Mouse (Mus musculus) embryonic facial prominence, embryonic 13.5 days (tissue): ENCODE data around the gene Ntrk1. TPM values are rescaled to one million over a fixed set of nuclear protein-coding genes. Genes with fewer than 3 reads are reported as not detected.

Source experiments
- ATAC-seq: fragments of 200-750 bp; cut with Nextera tagmentation; 2 replicates; pipeline ENCODE4 v1.8.0; 2017; ENCODE audit warnings: low read depth; ENCODE audit not compliant: insufficient number of reproducible peaks, insufficient read depth, low FRiP score, low TSS enrichment
- H3K27ac ChIP-seq: fragments of 300-500 bp; sonication (generic); 2 replicates; pipeline ENCODE4 v1.5.1; 2015; ENCODE audit warnings: moderate library complexity, mild to moderate bottlenecking, inconsistent platforms
- H3K27me3 ChIP-seq: fragments of 300-500 bp; sonication (generic); 2 replicates; pipeline ENCODE4 v1.6.1; 2015; ENCODE audit warnings: mild to moderate bottlenecking, inconsistent platforms
- H3K36me3 ChIP-seq: fragments of 300-500 bp; sonication (generic); 2 replicates; pipeline ENCODE4 v1.6.1; 2015; ENCODE audit warnings: mild to moderate bottlenecking, inconsistent platforms
- H3K4me1 ChIP-seq: fragments of 300-500 bp; sonication (generic); 2 replicates; pipeline ENCODE4 v1.6.1; 2015; ENCODE audit warnings: inconsistent platforms
- H3K4me2 ChIP-seq: fragments of 300-500 bp; sonication (generic); 2 replicates; pipeline ENCODE4 v1.6.1; 2015; ENCODE audit warnings: moderate library complexity, mild to moderate bottlenecking, inconsistent platforms
- H3K4me3 ChIP-seq: fragments of 300-500 bp; sonication (generic); 2 replicates; pipeline ENCODE4 v1.5.1; 2015; ENCODE audit warnings: mild to moderate bottlenecking, inconsistent platforms
- H3K9ac ChIP-seq: fragments of 300-500 bp; sonication (generic); 2 replicates; pipeline ENCODE4 v1.6.1; 2015; ENCODE audit warnings: mild to moderate bottlenecking, inconsistent platforms
- H3K9me3 ChIP-seq: fragments of 300-500 bp; sonication (generic); 2 replicates; pipeline ENCODE4 v1.6.1; 2016; ENCODE audit warnings: inconsistent platforms
- WGBS: fragments of 180-500 bp; shearing (Covaris S2); methylation state at CpG from one replicate; pipeline ENCODE4 v1.1.7; 2015; ENCODE audit warnings: mixed read lengths; 5-methylcytosine and 5-hydroxymethylcytosine counted together
- polyA plus RNA-seq: library from polyadenylated mRNA; unstranded; fragments of >200 nt; fragmentation: Nextera tagmentation; extraction: Ambion mirVana; gene quantifications from 2 replicates; pipeline ENCODE4 v1.2.1, GENCODE M21; 2015

Ntrk1 gene
- polyA plus RNA-seq, 1 experiment from 2014 or later = 1.8 TPM

DNA sequence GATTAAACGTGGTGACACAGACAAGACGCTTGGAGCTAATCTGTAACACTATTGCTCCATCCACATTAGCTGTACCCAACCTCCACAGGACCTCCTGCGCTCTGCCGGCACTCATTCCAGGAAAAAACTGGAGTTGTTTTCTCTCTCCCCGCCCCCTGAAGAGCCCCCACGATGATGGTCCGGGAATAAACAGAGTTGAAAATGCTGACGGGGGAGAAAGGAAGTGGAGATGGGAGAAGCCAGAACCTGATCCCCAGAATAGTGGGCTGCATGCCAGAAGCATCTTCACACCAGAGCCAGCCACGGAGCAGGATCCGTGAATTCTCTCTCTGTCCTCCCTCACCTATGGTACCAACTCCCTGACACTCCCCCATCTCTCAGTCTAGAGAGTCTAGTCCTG lies 30.5 kb downstream of the Ntrk1 start:
- peaks cover 56% of the 10 kb centered on the region for H3K4me1 ChIP-seq
- H3K27me3 ChIP-seq = peaks cover 15% of the 10 kb centered on the region
- no peak for ATAC-seq
- H3K27ac ChIP-seq = peak overlapping the region; percentile 91
- peak overlapping the region; percentile 28 for H3K4me3 ChIP-seq
- H3K4me2 ChIP-seq = peak overlapping the region; percentile 54
- peak overlapping the region; percentile 12; the same call in 1 of the 2 replicates for H3K9ac ChIP-seq
- no peaks in the 10 kb centered on the region for H3K9me3 ChIP-seq
- 16% methylated on average over 10 of the region's 10 CpGs for WGBS
- no peaks in the 10 kb centered on the region for H3K36me3 ChIP-seq

DNA sequence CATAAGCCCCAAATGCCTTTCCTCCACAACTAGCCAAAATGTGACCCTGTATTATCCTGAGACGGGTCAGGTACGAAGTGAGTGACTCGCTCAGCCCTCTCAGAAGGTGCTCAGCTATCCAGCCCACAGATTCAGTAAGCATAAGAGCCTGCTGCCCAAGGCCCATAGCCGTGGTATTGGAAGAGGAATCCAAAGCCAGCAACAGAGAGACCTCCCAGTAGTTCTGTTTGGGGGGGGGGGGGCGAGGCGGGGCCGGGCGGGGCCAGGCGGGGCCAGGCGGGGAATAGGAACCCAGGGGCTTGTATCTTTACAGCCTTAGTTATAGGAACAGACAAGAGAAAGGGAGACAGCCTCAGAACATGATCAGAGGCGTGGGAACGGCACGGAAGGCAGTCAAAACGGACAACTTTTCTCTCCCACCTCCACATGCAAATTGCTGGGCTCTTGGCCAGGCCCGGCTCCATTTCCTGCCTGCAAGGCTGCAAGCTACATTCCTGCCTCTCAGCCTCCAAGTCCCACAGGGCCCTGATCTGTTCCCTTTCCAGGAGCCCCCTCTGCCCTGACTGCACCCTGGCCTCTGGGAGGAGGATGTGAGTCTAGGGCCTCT lies 31.2 kb downstream of the Ntrk1 start:
- 7% methylated on average over 15 of the region's 15 CpGs for WGBS
- Histone ChIP-seq H3K9me3 (no peaks in the 10 kb centered on the region), H3K36me3 (no peaks in the 10 kb centered on the region), H3K27me3 (peaks cover 12% of the 10 kb centered on the region), H3K4me2 (peak overlapping the region; percentile 54), H3K27ac (peak overlapping the region; percentile 91), H3K9ac (peak overlapping the region; percentile 46; the same call in 1 of the 2 replicates), H3K4me1 (peaks cover 60% of the 10 kb centered on the region), H3K4me3 (peak overlapping the region; percentile 28)
- peak; percentile 79 for ATAC-seq

DNA sequence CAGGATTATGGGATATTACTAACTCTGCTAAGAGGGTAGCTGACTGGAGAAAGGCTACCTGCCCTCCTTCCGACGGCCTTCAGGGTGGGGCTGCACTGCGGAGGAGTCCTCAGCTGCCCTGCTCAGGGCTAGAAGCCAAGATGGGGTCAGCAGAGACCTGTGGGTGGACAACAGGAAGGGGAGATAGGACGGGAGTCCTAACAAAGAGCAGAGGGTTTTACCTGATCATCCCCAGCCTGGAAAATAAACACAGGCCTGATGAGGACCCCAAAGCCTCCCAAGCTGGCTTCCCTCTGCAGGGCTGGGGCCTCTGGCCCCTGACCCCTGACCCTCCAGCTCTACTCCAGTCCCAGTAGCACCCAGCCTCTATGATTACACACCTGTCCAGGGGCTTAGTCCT lies 31.8 kb downstream of the Ntrk1 start:
- peaks cover 59% of the 10 kb centered on the region for H3K4me1 ChIP-seq
- ATAC-seq = no peak
- peak overlapping the region; percentile 91 for H3K27ac ChIP-seq
- H3K4me3 ChIP-seq = no peak overlapping the region
- H3K27me3 ChIP-seq = peaks cover 9% of the 10 kb centered on the region; the same call in 1 of the 2 replicates
- no peaks in the 10 kb centered on the region for H3K9me3 ChIP-seq
- no peaks in the 10 kb centered on the region for H3K36me3 ChIP-seq
- peak overlapping the region; percentile 54 for H3K4me2 ChIP-seq
- 0 out of 2 replicates have a peak overlapping the region, but pooled peaks have one; percentile 46 for H3K9ac ChIP-seq
- WGBS = 60% methylated on average over 4 of the region's 4 CpGs

DNA sequence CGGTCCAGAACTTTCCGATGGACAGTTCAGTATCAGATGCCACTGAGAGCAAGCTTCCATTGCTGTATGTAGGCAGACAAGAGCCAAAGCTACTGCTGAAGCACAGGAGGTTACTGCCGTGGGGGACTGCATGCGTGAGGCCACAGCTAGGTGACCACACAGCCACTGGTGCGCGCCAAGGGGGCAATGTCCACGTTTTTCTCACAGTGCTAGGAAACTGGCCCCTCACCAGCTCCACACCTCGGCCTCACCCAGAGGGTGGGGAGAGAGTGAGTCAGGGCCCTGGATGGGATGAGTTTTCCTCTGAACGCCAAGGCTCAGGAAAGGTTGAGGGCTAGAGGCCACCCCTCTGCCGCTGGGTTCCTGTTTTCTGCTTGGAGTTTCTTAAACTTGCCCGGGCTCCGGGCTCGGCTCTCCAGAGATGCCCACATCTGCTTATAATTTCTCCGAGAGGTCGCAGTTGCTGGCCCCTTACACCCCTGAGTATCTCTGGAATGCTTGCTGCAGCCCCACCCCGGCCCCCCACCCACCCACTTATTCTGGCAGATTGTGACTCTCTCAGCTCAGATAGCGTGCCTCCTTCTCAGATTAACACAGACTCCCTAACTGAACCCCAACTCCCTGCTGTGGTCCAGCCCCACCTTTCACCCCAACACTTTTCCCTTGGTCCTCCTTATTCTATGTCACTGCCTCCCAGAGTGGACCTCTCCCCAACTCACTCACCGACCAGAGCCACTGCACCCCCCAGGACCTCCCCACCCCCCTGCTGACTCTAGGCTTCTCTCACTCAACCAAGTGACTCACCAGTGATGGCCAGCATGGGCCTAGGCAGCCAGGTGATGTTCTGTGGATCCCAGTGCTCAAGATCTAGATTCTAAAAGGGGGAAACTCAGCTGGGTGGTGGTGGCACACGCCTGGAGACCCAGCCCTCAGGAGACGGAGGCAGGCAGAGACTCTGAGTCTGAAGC lies 33.3 kb downstream of the Ntrk1 start:
- Histone ChIP-seq H3K9me3 (no peaks in the 10 kb centered on the region), H3K27me3 (peaks cover 14% of the 10 kb centered on the region), H3K9ac (0 out of 2 replicates have a peak overlapping the region, but pooled peaks have one; percentile 51), H3K4me1 (peaks cover 51% of the 10 kb centered on the region), H3K27ac (peak overlapping the region; percentile 84), H3K36me3 (no peaks in the 10 kb centered on the region), H3K4me3 (no peak overlapping the region), H3K4me2 (peak overlapping the region; percentile 20)
- ATAC-seq = no peak
- WGBS = 42% methylated on average over 20 of the region's 20 CpGs

DNA sequence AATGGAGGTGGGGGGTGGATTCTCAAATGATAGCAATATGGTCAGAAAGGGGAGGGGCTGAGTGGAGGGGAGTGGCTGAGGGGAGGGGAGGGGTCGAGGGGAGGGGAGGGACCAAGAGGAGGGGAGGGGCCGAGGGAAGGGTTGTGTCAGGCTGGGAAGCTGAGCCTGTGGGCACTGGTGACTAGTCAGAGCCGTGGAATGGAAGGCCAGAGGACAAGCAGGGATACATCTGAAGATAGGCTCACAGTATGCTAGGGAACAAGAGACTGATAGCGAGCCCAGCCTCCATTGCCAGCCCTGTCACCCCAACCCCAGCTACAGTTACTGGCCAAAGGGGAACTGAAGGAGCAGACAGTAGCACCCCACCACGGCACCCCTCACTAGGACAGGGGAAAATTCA lies 36.3 kb downstream of the Ntrk1 start:
- no peak overlapping the region for H3K9ac ChIP-seq
- peaks cover 6% of the 10 kb centered on the region; the same call in 1 of the 2 replicates for H3K36me3 ChIP-seq
- no peaks in the 10 kb centered on the region for H3K9me3 ChIP-seq
- H3K4me1 ChIP-seq = peaks cover 40% of the 10 kb centered on the region
- no peak overlapping the region for H3K27ac ChIP-seq
- H3K27me3 ChIP-seq = peaks cover 32% of the 10 kb centered on the region
- 30% methylated on average over 4 of the region's 5 CpGs for WGBS
- no peak overlapping the region for H3K4me3 ChIP-seq
- ATAC-seq = no peak
- no peak overlapping the region for H3K4me2 ChIP-seq

DNA sequence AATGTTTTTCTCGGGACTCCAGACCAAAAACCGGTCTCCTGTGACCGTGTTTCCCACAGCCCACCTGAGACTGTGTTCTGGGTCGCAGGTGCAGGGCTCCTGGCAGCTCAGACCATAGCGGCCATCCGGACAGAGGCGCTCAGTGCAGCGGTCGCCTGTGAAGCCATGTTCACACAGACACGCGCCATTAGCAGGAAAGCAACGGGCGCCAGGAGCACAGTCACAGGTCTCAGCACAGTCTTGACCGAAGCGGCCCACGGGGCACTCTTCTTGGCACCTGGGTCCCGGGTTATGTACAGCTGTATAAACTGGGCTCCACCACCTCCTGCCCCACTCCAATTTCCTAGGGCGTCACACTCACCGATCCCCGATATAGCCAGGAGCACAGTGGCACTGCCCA lies 38.5 kb downstream of the Ntrk1 start:
- H3K27ac ChIP-seq = no peak overlapping the region
- H3K4me2 ChIP-seq = peak overlapping the region; percentile 59
- no peaks in the 10 kb centered on the region for H3K9me3 ChIP-seq
- H3K4me3 ChIP-seq = peak overlapping the region; percentile 32; the same call in 1 of the 2 replicates
- peak overlapping the region; percentile 55; the same call in 1 of the 2 replicates for H3K9ac ChIP-seq
- peaks cover 12% of the 10 kb centered on the region; the same call in 1 of the 2 replicates for H3K36me3 ChIP-seq
- H3K4me1 ChIP-seq = peaks cover 19% of the 10 kb centered on the region
- 50% methylated on average over 20 of the region's 20 CpGs for WGBS
- no peak for ATAC-seq
- peaks cover 32% of the 10 kb centered on the region for H3K27me3 ChIP-seq

DNA sequence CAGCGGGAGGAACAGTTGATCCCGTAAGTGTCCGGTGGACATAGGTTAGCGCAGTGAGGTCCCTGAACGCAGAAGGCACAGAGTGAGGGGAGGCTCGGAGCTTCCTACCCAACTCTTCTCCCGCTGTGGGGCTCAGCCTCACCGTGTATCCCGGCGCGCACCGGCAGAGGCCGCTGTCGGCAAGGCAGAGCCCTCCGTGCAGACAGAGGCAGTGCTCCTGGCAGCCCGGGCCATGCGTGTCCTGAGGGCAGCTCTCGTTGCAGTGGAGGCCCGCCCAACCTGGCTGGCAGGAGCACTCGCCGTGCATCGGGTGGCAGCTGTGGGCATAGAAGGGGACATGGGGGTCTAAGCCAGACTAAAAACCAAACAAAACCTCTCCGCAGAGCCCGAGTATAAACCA lies 39.0 kb downstream of the Ntrk1 start:
- Histone ChIP-seq H3K27me3 (peaks cover 32% of the 10 kb centered on the region), H3K27ac (no peak overlapping the region), H3K4me2 (peak overlapping the region; percentile 59), H3K9me3 (no peaks in the 10 kb centered on the region), H3K9ac (peak overlapping the region; percentile 55; the same call in 1 of the 2 replicates), H3K36me3 (peaks cover 13% of the 10 kb centered on the region; the same call in 1 of the 2 replicates), H3K4me3 (peak overlapping the region; percentile 32), H3K4me1 (peaks cover 15% of the 10 kb centered on the region)
- WGBS = 3% methylated on average over 24 of the region's 24 CpGs
- ATAC-seq = peak; percentile 77

DNA sequence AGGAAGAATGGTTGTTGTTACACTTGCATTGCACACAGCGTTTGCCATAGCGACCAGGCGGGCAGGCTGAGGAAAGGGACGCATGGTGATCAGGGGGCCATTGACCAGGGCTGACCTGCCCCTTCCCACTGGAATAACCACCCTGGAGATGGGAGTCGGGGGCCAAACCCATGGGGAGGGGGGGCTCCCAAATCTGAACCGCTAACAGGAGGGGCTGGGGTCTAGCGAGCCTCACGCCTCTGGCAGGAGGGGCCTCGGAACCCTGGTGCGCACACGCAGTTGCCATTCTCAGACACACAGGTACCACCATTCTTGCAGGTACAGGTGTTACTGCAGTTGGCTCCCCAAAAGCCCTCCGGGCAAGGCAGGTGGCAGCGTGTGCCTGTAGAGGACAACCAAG lies 41.1 kb downstream of the Ntrk1 start:
- H3K4me2 ChIP-seq = no peak overlapping the region
- no peaks in the 10 kb centered on the region for H3K9me3 ChIP-seq
- H3K9ac ChIP-seq = no peak overlapping the region
- no peak for ATAC-seq
- H3K27me3 ChIP-seq = peaks cover 32% of the 10 kb centered on the region
- peaks cover 17% of the 10 kb centered on the region for H3K36me3 ChIP-seq
- H3K27ac ChIP-seq = no peak overlapping the region
- 82% methylated on average over 13 of the region's 13 CpGs for WGBS
- H3K4me1 ChIP-seq = peaks cover 10% of the 10 kb centered on the region
- H3K4me3 ChIP-seq = no peak overlapping the region

DNA sequence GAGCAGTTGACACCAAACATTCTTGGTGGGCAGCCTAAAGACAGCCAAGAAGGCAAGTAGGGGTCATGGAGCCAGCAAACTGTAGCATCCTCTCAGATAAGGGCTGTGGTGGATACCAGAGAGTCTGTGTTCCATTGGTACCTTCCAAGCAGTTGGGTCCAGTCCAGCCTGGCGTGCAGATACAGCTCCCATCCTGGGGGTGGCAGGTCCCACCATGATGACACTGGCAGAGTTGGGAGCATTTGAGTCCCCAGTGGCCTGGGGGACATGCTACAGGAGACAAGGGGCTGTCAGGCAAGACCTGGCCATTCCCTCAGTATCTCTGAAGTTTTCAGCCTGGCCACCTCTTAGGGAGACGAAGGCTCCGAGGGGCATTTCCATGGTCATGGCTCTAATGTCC lies 42.4 kb downstream of the Ntrk1 start:
- WGBS = 80% methylated on average over 3 of the region's 3 CpGs

DNA sequence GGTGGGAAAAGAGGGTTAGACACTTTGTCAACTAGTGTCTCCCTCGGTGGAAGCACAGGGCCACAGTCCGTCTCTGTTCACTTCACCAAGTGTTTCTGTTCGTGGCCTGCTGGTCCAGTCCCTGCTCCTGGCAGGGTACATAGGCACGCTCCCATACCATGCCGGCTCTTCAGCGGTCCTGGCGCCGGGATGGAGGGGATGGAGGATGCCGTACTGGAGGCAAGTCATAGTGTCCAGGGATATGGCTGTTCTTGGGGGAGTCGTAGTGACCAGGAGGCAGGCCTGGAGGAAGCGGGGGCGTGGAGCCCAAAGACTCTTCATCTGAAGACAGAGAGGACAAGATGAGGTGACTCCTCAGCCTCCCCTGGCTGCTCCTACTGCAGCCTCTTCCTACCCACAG lies 45.0 kb downstream of the Ntrk1 start:
- Histone ChIP-seq H3K9ac (no peak overlapping the region), H3K36me3 (peaks cover 17% of the 10 kb centered on the region), H3K27ac (no peak overlapping the region), H3K27me3 (peaks cover 11% of the 10 kb centered on the region), H3K9me3 (no peaks in the 10 kb centered on the region), H3K4me1 (peaks cover 14% of the 10 kb centered on the region), H3K4me3 (no peak overlapping the region), H3K4me2 (no peak overlapping the region)
- 89% methylated on average over 12 of the region's 12 CpGs for WGBS
- no peak for ATAC-seq

More for the DNA sequence above, 42.4 kb downstream of the Ntrk1 start:
- no peak overlapping the region for H3K27ac ChIP-seq
- no peak for ATAC-seq
- H3K27me3 ChIP-seq = peaks cover 25% of the 10 kb centered on the region
- H3K4me2 ChIP-seq = no peak overlapping the region
- peaks cover 15% of the 10 kb centered on the region for H3K4me1 ChIP-seq
- H3K36me3 ChIP-seq = peaks cover 17% of the 10 kb centered on the region
- H3K9ac ChIP-seq = no peak overlapping the region
- H3K4me3 ChIP-seq = no peak overlapping the region
- H3K9me3 ChIP-seq = no peaks in the 10 kb centered on the region

DNA sequence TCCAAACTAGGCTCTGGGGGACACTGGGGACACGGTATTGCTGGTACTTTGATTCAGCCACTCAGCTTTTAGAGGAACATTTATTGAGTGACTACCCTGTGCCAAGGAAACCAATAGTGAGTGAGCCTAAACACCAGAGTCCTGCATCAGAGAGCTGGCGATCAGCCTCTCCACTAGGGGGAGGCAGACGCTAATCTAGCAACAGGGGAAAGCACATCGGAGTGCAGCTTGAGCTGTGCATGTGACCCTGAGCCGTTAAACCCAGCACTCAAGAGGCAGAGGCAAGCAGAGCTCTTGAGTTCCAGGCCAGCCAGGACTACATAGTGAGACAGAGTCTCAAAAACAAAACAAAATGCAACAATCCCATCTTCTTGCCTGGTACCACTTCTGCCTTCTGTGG lies 45.9 kb downstream of the Ntrk1 start:
- Histone ChIP-seq H3K4me2 (no peak overlapping the region), H3K9me3 (no peaks in the 10 kb centered on the region), H3K4me3 (no peak overlapping the region), H3K27ac (no peak overlapping the region), H3K36me3 (peaks cover 15% of the 10 kb centered on the region), H3K4me1 (peaks cover 17% of the 10 kb centered on the region), H3K27me3 (peaks cover 1% of the 10 kb centered on the region), H3K9ac (no peak overlapping the region)
- ATAC-seq = no peak
- WGBS = 14% methylated on average over 5 of the region's 5 CpGs
